Mouse (Mus musculus) neural tube, embryonic 15.5 days (tissue): ENCODE results near the gene Pmm1. TPM values are rescaled to one million over a fixed set of nuclear protein-coding genes. Genes with fewer than 3 reads are reported as not detected.
"Not testable (repeated sequence)": the region's sequence is repeated elsewhere in the genome, so short reads cannot be mapped to it uniquely, and the experiment has no call there.

Source experiments
- ATAC-seq: fragments of 200-750 bp; cut with Nextera tagmentation; 2 replicates; pipeline ENCODE4 v1.8.0; 2017; ENCODE audit warnings: mild to moderate bottlenecking, moderate TSS enrichment, moderate library complexity; ENCODE audit not compliant: low FRiP score
- H3K27ac ChIP-seq: fragments of 300-500 bp; sonication (generic); replicated peaks from 2 replicates; pipeline ENCODE4 v1.5.1; 2015; ENCODE audit warnings: mild to moderate bottlenecking, inconsistent platforms
- H3K27me3 ChIP-seq: fragments of 300-500 bp; sonication (generic); replicated peaks from 2 replicates; pipeline ENCODE4 v1.6.1; 2015; ENCODE audit warnings: inconsistent platforms
- H3K36me3 ChIP-seq: fragments of 300-500 bp; sonication (generic); 2 replicates; pipeline ENCODE4 v1.6.1; 2015; ENCODE audit warnings: inconsistent platforms
- H3K4me1 ChIP-seq: fragments of 300-500 bp; sonication (generic); 2 replicates; pipeline ENCODE4 v1.6.1; 2015; ENCODE audit warnings: inconsistent platforms
- H3K4me2 ChIP-seq: fragments of 300-500 bp; sonication (generic); 2 replicates; pipeline ENCODE4 v1.6.1; 2015; ENCODE audit warnings: inconsistent platforms, mild to moderate bottlenecking, moderate library complexity
- H3K4me3 ChIP-seq: fragments of 300-500 bp; sonication (generic); replicated peaks from 2 replicates; pipeline ENCODE4 v1.5.1; 2015; ENCODE audit warnings: mild to moderate bottlenecking, inconsistent platforms
- H3K9ac ChIP-seq: fragments of 300-500 bp; sonication (generic); replicated peaks from 2 replicates; pipeline ENCODE4 v1.6.1; 2015; ENCODE audit warnings: mild to moderate bottlenecking, inconsistent platforms
- H3K9me3 ChIP-seq: fragments of 300-500 bp; sonication (generic); replicated peaks from 2 replicates; pipeline ENCODE4 v1.6.1; 2016; ENCODE audit warnings: inconsistent platforms
- WGBS: fragments of 180-500 bp; shearing (Covaris S2); methylation state at CpG from one replicate; pipeline ENCODE4 v1.1.7; 2015; ENCODE audit warnings: mixed read lengths; 5-methylcytosine and 5-hydroxymethylcytosine counted together
- polyA plus RNA-seq: library from polyadenylated mRNA; unstranded; fragments of >200 nt; fragmentation: Nextera tagmentation; extraction: Ambion mirVana; gene quantifications from 2 replicates; pipeline ENCODE4 v1.2.1, GENCODE M21; 2015

Gene Pmm1
- 99.8 and 111 TPM in 2 replicates for polyA plus RNA-seq

DNA sequence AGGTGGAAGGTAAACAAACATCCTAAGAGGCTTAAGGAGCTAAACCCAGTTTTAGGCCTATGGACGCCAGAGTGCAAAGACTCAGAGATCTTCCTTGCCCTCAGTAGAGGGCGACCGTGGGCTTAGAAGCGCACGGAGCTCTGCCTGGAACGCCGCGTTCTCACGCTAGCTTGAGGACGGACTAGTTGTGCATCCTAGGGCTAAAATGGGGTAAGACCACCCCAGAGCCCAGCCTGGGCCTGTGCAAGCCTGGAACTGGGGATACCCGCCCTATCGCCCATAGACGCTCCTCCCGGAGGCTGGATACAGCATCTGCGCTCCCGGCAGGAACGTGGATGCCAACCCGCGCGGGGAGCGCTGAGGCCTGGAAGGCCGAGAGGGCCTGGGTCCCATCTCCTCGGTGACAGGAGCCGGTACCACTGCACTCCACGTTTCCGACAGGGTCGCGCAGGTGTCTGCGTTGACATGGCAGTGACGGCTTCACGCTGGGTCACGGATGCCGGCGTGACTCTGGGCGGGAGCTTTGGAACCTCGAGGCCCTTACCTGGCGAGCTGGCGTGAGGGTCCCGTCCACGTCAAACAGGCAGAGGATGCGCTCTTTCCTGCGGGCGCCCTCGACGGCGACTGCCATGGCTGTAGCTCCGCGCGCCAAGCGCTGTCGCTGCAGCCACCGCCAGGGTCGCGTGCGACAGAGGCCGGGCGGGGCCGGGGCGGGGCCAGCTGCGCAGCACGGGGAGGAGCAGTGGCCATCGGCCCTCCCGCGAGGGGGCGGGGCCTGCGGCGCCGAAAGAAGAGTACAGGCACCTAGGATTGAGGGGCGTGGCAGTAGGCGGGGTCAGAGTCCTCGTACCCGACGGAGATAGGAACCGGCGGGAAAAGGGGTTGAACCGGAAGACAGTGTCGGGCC is at the start of gene Pmm1:
Pmm1 (minus strand) TSS at position 760 of the 907 bp plus-strand sequence.
- peak within 1 kb of the TSS; percentile 92 for H3K9ac ChIP-seq
- peak within 1 kb of the TSS; percentile 84 for H3K4me3 ChIP-seq
- peak; percentile 98 for ATAC-seq
- peak within 1 kb of the TSS; percentile 97 for H3K4me2 ChIP-seq
- peaks cover 18% of the 10 kb centered on the region for H3K4me1 ChIP-seq
- H3K27ac ChIP-seq = peak within 1 kb of the TSS; percentile 95
- H3K9me3 ChIP-seq = no peaks in the 10 kb centered on the region
- H3K27me3 ChIP-seq = no peaks in the 10 kb centered on the region
- H3K36me3 ChIP-seq = peaks cover 3% of the 10 kb centered on the region
- under 1% methylated on average over 77 of the region's 77 CpGs for WGBS

- ATAC-seq = no peak
- H3K36me3 ChIP-seq = peaks cover 34% of the 10 kb centered on the region
- H3K4me1 ChIP-seq = no peaks in the 10 kb centered on the region
- H3K9me3 ChIP-seq = no peaks in the 10 kb centered on the region
- H3K9ac ChIP-seq = no peak overlapping the region
- 94% methylated on average over 8 of the region's 8 CpGs for WGBS
- no peak overlapping the region for H3K4me3 ChIP-seq
- no peak overlapping the region for H3K27ac ChIP-seq
- H3K27me3 ChIP-seq = no peaks in the 10 kb centered on the region
- H3K4me2 ChIP-seq = no peak overlapping the region
Observed at GRCm38 (mm10) chr15:82004257-82004656, 43.5 kb upstream of the Pmm1 start.

DNA sequence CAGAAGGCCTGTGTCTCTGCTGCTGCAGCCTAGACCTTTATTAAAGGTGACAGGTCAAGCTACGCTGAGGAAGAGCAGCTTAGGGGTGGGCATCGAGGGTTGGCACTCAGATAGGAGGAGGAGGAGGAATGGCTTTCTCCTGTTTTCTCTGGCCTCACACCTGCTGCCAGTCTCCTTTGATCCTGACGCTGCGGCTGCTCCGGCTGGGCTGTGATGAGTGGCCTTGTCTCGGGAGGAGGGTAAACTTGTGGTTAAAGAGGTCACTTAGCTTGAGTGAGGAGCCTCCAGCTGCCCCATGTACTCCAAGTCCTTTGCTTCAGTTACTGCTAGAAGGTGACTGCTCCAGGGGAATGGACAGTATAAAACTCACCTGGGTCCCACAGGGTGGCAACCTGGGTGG is 33.3 kb upstream of the Pmm1 start:
- Histone ChIP-seq H3K9me3 (no peaks in the 10 kb centered on the region), H3K4me1 (no peaks in the 10 kb centered on the region), H3K4me2 (no peak overlapping the region), H3K36me3 (peaks cover 59% of the 10 kb centered on the region), H3K4me3 (no peak overlapping the region), H3K27ac (no peak overlapping the region), H3K9ac (no peak overlapping the region), H3K27me3 (no peaks in the 10 kb centered on the region)
- ATAC-seq = no peak
- 86% methylated on average over 6 of the region's 6 CpGs for WGBS

DNA sequence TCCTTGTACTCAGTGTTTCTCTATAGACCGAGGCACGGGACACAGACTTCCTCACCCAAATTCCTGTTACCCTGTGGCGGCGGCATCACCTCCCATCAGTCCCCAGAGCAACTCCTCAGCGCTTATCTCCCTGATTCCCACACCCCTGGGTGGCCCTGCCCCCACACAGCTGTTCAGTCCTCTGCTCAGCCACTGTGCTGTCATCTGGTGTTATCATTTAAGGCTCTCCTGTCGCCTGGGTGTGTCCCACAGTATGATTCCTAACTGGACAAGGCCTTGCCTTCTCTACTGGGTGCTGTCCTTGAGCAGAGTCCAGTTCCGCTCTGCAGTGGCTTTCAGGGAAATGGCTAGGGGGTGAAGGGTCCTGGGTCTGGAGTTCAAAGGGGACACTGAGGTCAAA is 29.8 kb upstream of the Pmm1 start:
- Histone ChIP-seq H3K4me3 (no peak overlapping the region), H3K9me3 (no peaks in the 10 kb centered on the region), H3K9ac (no peak overlapping the region), H3K36me3 (peaks cover 26% of the 10 kb centered on the region), H3K4me1 (no peaks in the 10 kb centered on the region; the same call in 1 of the 2 replicates), H3K27ac (no peak overlapping the region), H3K27me3 (no peaks in the 10 kb centered on the region), H3K4me2 (no peak overlapping the region)
- ATAC-seq = no peak
- 65% methylated on average over 7 of the region's 7 CpGs for WGBS

GRCm38 (mm10) chr15:81989371-81990062 is 28.8 kb upstream of the Pmm1 start:
- Histone ChIP-seq H3K4me1 (no peaks in the 10 kb centered on the region; the same call in 1 of the 2 replicates), H3K4me3 (no peak overlapping the region), H3K4me2 (no peak overlapping the region), H3K9ac (no peak overlapping the region), H3K36me3 (peaks cover 18% of the 10 kb centered on the region), H3K9me3 (no peaks in the 10 kb centered on the region), H3K27ac (0 out of 2 replicates have a peak overlapping the region, but pooled peaks have one; percentile 41), H3K27me3 (no peaks in the 10 kb centered on the region)
- 46% methylated on average over 11 of the region's 11 CpGs for WGBS
- peak; percentile 68; the same call in 1 of the 2 replicates for ATAC-seq

- H3K27me3 ChIP-seq = no peaks in the 10 kb centered on the region
- WGBS = 92% methylated on average over 3 of the region's 3 CpGs
- no peak within 1 kb of the TSS for H3K9ac ChIP-seq
- no peaks in the 10 kb centered on the region for H3K36me3 ChIP-seq
- no peak within 1 kb of the TSS for H3K4me3 ChIP-seq
- H3K4me2 ChIP-seq = no peak within 1 kb of the TSS
- H3K4me1 ChIP-seq = no peaks in the 10 kb centered on the region; the same call in 1 of the 2 replicates
- no peak within 1 kb of the TSS for H3K27ac ChIP-seq
- H3K9me3 ChIP-seq = no peaks in the 10 kb centered on the region
- ATAC-seq = no peak
Observed at GRCm38 (mm10) chr15:81987646-81988045, 26.9 kb upstream of the Pmm1 start, which contains the start of gene Xrcc6. Xrcc6 (plus strand) TSS chr15:81987835.

GRCm38 (mm10) chr15:81985267-81986161 is 24.8 kb upstream of the Pmm1 start:
- no peak overlapping the region for H3K4me3 ChIP-seq
- 57% methylated on average over 2 of the region's 2 CpGs for WGBS
- no peaks in the 10 kb centered on the region for H3K27me3 ChIP-seq
- H3K27ac ChIP-seq = no peak overlapping the region
- H3K9ac ChIP-seq = no peak overlapping the region
- no peaks in the 10 kb centered on the region for H3K9me3 ChIP-seq
- no peaks in the 10 kb centered on the region; the same call in 1 of the 2 replicates for H3K4me1 ChIP-seq
- no peaks in the 10 kb centered on the region for H3K36me3 ChIP-seq
- no peak for ATAC-seq
- H3K4me2 ChIP-seq = no peak overlapping the region

DNA sequence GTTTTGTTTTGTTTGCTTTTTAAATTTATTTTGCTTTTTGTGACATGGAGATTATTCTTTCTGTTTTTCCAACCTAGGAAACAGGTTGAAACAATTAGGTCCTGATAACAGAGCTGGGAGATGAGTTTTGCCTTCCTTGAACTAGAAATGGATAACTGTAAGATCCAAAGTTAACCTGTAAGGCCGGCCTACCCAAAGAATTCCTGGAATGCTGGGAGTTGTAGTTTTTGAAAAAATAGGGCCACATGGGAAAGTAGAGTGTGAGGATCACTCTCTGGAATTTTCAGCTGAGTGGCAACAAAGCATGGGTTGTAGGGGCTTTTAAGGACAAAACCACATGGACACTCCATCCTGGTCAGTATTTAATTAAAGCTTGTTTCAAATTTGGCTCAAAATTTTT is 21.4 kb upstream of the Pmm1 start:
- no peak overlapping the region for H3K4me2 ChIP-seq
- H3K4me1 ChIP-seq = no peaks in the 10 kb centered on the region; the same call in 1 of the 2 replicates
- ATAC-seq = no peak
- H3K36me3 ChIP-seq = no peaks in the 10 kb centered on the region
- H3K9me3 ChIP-seq = no peaks in the 10 kb centered on the region
- no peak overlapping the region for H3K27ac ChIP-seq
- H3K4me3 ChIP-seq = no peak overlapping the region
- WGBS = 66% methylated on average over 1 of the region's 1 CpGs
- H3K27me3 ChIP-seq = no peaks in the 10 kb centered on the region
- no peak overlapping the region for H3K9ac ChIP-seq

- H3K4me3 ChIP-seq = no peak within 1 kb of the TSS
- H3K9me3 ChIP-seq = no peaks in the 10 kb centered on the region
- no peak within 1 kb of the TSS for H3K27ac ChIP-seq
- H3K36me3 ChIP-seq = no peaks in the 10 kb centered on the region
- H3K27me3 ChIP-seq = no peaks in the 10 kb centered on the region
- ATAC-seq = no peak
- 98% methylated on average over 23 of the region's 23 CpGs for WGBS
- H3K9ac ChIP-seq = no peak within 1 kb of the TSS
- H3K4me2 ChIP-seq = no peak within 1 kb of the TSS
- no peaks in the 10 kb centered on the region for H3K4me1 ChIP-seq
Observed at GRCm38 (mm10) chr15:81980321-81980720, 19.6 kb upstream of the Pmm1 start, which contains the start of gene 1700029P11Rik. 1700029P11Rik (plus strand) TSS chr15:81980540.

DNA sequence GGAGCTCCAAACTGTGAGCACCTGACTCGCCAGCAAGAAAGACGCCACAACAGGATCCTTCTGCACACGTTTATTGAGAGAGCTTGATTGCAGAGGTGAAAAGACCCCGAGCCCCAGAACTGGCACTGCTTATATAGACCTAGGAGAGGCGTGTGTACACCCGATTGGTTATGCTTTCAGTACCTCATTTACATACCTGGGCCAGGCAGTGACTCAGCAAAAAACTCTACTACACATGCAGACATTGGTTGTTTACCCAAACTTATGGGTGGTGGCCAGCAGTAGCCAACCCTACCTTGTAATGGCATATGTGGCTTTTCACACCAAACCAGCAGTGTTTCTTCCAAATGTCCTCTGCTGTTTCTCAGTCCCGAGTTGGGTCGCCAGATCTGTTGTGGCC is 14.4 kb upstream of the Pmm1 start:
- not testable (repeated sequence) for ATAC-seq, H3K36me3 ChIP-seq, H3K27me3 ChIP-seq, H3K27ac ChIP-seq, H3K9ac ChIP-seq, H3K4me3 ChIP-seq, H3K9me3 ChIP-seq, H3K4me2 ChIP-seq, H3K4me1 ChIP-seq
- WGBS = 94% methylated on average over 8 of the region's 8 CpGs

- not testable (repeated sequence) for H3K9me3 ChIP-seq, H3K4me2 ChIP-seq, H3K4me3 ChIP-seq, H3K27me3 ChIP-seq, H3K27ac ChIP-seq, H3K36me3 ChIP-seq, ATAC-seq, H3K4me1 ChIP-seq, H3K9ac ChIP-seq
- 89% methylated on average over 4 of the region's 4 CpGs for WGBS
Observed at GRCm38 (mm10) chr15:81970498-81970897, 9.8 kb upstream of the Pmm1 start.
